In genomic region chrX:129303987-129304386, GRCm38 (mm10) we compare ENCODE assay signal across 9 mouse cellular contexts.
DNase-seq lines count a peak whose midpoint lies in the region; ATAC-seq and TF ChIP-seq lines count a peak whose summit lies in the region.
"Had no signal": no experiment of that assay in that cellular context is flagged by ENCODE, and none has a peak within 500 bp of the region (broad histone marks: within the 10 kb centered on the region; RNA-seq: fewer than 3 reads in every experiment).

No protein-coding gene starts in this region.

- no peak overlapping the region for H3K4me2 ChIP-seq in embryonic facial prominence, embryonic 14.5 days (ENCODE audit: low read depth, low read length)
- H3K4me2 ChIP-seq in kidney, postnatal 0 days (ENCODE audit: low read length) = no peak overlapping the region
- H3K4me2 ChIP-seq in liver, postnatal 0 days (ENCODE audit: low read depth, low read length) = no peak overlapping the region

- no peaks in the 10 kb centered on the region for H3K4me1 ChIP-seq in embryonic facial prominence, embryonic 14.5 days (ENCODE audit: control insufficient read depth, insufficient read depth, low read length)
- no peaks in the 10 kb centered on the region for H3K4me1 ChIP-seq in kidney, postnatal 0 days (replicated peaks; ENCODE audit: insufficient read depth, low read length)
- no peaks in the 10 kb centered on the region for H3K4me1 ChIP-seq in liver, postnatal 0 days (ENCODE audit: insufficient read depth)

- no peak for TF ChIP-seq EP300 in liver, postnatal 0 days (IDR thresholded peaks at IDR 0.05; ENCODE audit: low read depth)

- DNase-seq in ovary, adult 18-20 months (ENCODE audit: low spot score) = peak; percentile 18
- DNase-seq in ovary, postnatal 10 days (ENCODE audit: low spot score) = no peak
- DNase-seq in brain, adult 2 months (ENCODE audit: low read depth, low spot score) = peak; percentile 84
- DNase-seq in embryonic facial prominence, embryonic 14.5 days (ENCODE audit: low spot score) = peak; percentile 83
- peak; percentile 74 for DNase-seq in kidney, postnatal 0 days (ENCODE audit: low spot score)
- peak; percentile 30 for DNase-seq in liver, postnatal 0 days
- peak; percentile 32 for DNase-seq in right cerebral cortex, adult 18-20 months
- no peak for DNase-seq in spleen, postnatal 14 days (ENCODE audit: low spot score in 2 of 2)

- no peak for ATAC-seq in embryonic facial prominence, embryonic 14.5 days (ENCODE audit: low read depth)
- ATAC-seq in kidney, postnatal 0 days (replicated peaks; ENCODE audit: low FRiP score, low read depth) = no peak
- no peak for ATAC-seq in liver, postnatal 0 days

- no peak overlapping the region for H3K4me3 ChIP-seq in embryonic facial prominence, embryonic 14.5 days (ENCODE audit: low read depth, low read length)
- no peak overlapping the region for H3K4me3 ChIP-seq in kidney, postnatal 0 days (replicated peaks; ENCODE audit: low read depth, low read length)
- no peak overlapping the region for H3K4me3 ChIP-seq in liver, postnatal 0 days (ENCODE audit: low read depth, low read length)
- H3K4me3 ChIP-seq: erythroblast, embryonic 14.5 days had no signal

- H3K9me3 ChIP-seq in embryonic facial prominence, embryonic 14.5 days (ENCODE audit: control insufficient read depth, low read length) = no peaks in the 10 kb centered on the region
- no peaks in the 10 kb centered on the region for H3K9me3 ChIP-seq in kidney, postnatal 0 days (replicated peaks; ENCODE audit: low read length)
- no peaks in the 10 kb centered on the region for H3K9me3 ChIP-seq in liver, postnatal 0 days (ENCODE audit: low read length)

- TF ChIP-seq CTCF in kidney, postnatal 0 days (IDR thresholded peaks at IDR 0.05; ENCODE audit: low read depth) = peak; percentile 79
- peak; percentile 74 for TF ChIP-seq CTCF in liver, postnatal 0 days (IDR thresholded peaks at IDR 0.05; ENCODE audit: low read depth)

- no peaks in the 10 kb centered on the region for H3K36me3 ChIP-seq in embryonic facial prominence, embryonic 14.5 days (ENCODE audit: control insufficient read depth, insufficient read depth, low read length)
- H3K36me3 ChIP-seq in kidney, postnatal 0 days (ENCODE audit: insufficient read depth, low read length) = no peaks in the 10 kb centered on the region
- no peaks in the 10 kb centered on the region for H3K36me3 ChIP-seq in liver, postnatal 0 days (replicated peaks; ENCODE audit: insufficient read depth, low read length)

- no peaks in the 10 kb centered on the region for H3K27me3 ChIP-seq in embryonic facial prominence, embryonic 14.5 days (replicated peaks; ENCODE audit: control insufficient read depth, insufficient read depth, low read length)
- H3K27me3 ChIP-seq in kidney, postnatal 0 days (ENCODE audit: insufficient read depth, low read length) = no peaks in the 10 kb centered on the region
- H3K27me3 ChIP-seq in liver, postnatal 0 days (ENCODE audit: insufficient read depth, low read length) = no peaks in the 10 kb centered on the region

- WGBS in embryonic facial prominence, embryonic 14.5 days = 36% methylated on average over 5 of the region's 5 CpGs
- WGBS in kidney, postnatal 0 days = 43% methylated on average over 5 of the region's 5 CpGs
- 44% methylated on average over 5 of the region's 5 CpGs for WGBS in liver, postnatal 0 days (ENCODE audit: insufficient replicate concordance)

- no peak overlapping the region for H3K27ac ChIP-seq in embryonic facial prominence, embryonic 14.5 days (replicated peaks; ENCODE audit: low read depth, low read length)
- no peak overlapping the region for H3K27ac ChIP-seq in kidney, postnatal 0 days
- H3K27ac ChIP-seq in liver, postnatal 0 days (ENCODE audit: low read depth) = no peak overlapping the region

- no peak overlapping the region for H3K9ac ChIP-seq in embryonic facial prominence, embryonic 14.5 days (ENCODE audit: low read depth, low read length)
- no peak overlapping the region for H3K9ac ChIP-seq in kidney, postnatal 0 days (ENCODE audit: low read depth, low read length)
- no peak overlapping the region for H3K9ac ChIP-seq in liver, postnatal 0 days (replicated peaks)

Comparison
In these comparisons a context has a peak if more than half of its experiments do, and no peak if none do; other contexts are left out.
1. DNase-seq: peak in ovary, adult 18-20 months (single experiment), brain, adult 2 months (single experiment), embryonic facial prominence, embryonic 14.5 days (single experiment), kidney, postnatal 0 days (single experiment), liver, postnatal 0 days (single experiment) and right cerebral cortex, adult 18-20 months (single experiment); none in ovary, postnatal 10 days (single experiment) and spleen, postnatal 14 days (0 of 2).